Mouse (Mus musculus): ENCODE measurements around the gene Fam129a. TPM values are rescaled to one million over a fixed set of nuclear protein-coding genes. Genes with fewer than 3 reads are reported as not detected.

Fam129a gene
- polyA plus RNA-seq, 1 experiment = 19.9 TPM

DNA sequence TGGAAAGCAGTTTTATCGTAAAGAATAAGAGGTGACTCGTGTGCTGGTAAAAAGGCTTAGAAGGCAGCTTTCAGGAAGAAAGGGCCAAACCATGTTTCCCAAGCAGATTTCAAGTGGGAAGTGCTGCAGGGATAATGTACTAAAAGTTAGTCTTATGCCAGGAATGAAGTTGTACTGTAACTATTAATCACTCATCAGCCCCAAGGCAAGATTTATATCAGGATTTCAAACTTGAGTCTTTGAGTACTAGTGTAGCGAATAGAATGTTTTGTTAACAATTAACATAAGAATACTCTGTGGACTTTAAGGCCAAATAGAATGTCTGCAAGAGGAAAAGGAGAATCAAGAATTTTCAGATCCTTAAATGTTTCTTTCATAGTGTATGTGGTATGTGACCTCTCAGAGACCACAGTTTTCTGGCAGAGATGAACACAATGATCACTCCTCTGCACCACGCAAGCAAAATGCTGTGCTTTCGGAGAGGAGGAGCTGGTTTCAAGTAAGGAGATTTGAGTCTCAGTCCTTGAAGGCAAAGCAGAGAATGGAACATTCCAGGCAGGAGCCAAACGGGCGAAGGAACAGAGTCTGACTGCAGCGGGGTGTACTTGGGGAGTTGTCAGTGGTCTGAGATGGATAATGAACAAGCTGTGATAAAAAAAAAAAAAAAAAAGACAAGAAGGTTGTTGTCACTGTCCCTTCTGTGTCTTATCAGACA is 21.9 kb upstream of the Fam129a start:
- H3K9ac ChIP-seq (ENCODE audit: low read depth, poor library complexity, severe bottlenecking) = no peak overlapping the region
- H3K9me3 ChIP-seq (replicated peaks; ENCODE audit: control insufficient read depth, insufficient read depth, low read length, poor library complexity, severe bottlenecking) = no peaks in the 10 kb centered on the region
- H3K27me3 ChIP-seq (ENCODE audit: control insufficient read depth, insufficient read depth, low read length, poor library complexity, severe bottlenecking) = no peaks in the 10 kb centered on the region
- no peak overlapping the region for H3K4me3 ChIP-seq (ENCODE audit: low read depth, low read length)
- no peak for TF ChIP-seq CTCF (IDR thresholded peaks at IDR 0.05; ENCODE audit: low read depth, low read length)
- no peak for TF ChIP-seq EP300 (IDR thresholded peaks at IDR 0.05; ENCODE audit: insufficient read depth, low read depth, low read length)
- no peak for TF ChIP-seq POLR2A (IDR thresholded peaks at IDR 0.05; ENCODE audit: insufficient read depth, low read length)
- no peak overlapping the region for H3K27ac ChIP-seq (ENCODE audit: insufficient read depth, low read length)
- H3K4me1 ChIP-seq (ENCODE audit: control insufficient read depth, insufficient read depth, low read length) = peaks cover 6% of the 10 kb centered on the region
- H3K36me3 ChIP-seq (ENCODE audit: control insufficient read depth, insufficient read depth, low read length, poor library complexity, severe bottlenecking) = no peaks in the 10 kb centered on the region

DNA sequence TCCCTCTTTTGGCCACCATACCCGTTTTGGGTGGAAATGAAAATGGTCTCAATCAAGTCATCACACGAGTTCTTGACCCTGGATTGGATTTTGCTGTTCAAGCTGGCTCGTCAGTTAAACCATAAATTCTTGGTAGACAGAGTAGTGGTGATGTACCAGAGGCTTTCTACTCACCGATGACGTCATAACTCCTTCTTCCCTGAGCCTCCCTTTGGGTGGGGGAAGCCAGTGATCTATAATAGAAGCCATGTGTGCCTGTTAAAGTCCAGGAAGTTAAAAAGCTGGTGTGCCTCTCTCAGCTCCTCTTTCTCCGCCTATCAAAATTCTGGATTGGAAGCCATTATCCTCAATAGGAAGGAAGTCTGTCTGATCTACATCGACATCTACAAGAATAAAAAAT is 21.2 kb upstream of the Fam129a start:
- no peak overlapping the region for H3K9ac ChIP-seq (ENCODE audit: low read depth, poor library complexity, severe bottlenecking)
- peaks cover 6% of the 10 kb centered on the region for H3K4me1 ChIP-seq (ENCODE audit: control insufficient read depth, insufficient read depth, low read length)
- no peaks in the 10 kb centered on the region for H3K9me3 ChIP-seq (replicated peaks; ENCODE audit: control insufficient read depth, insufficient read depth, low read length, poor library complexity, severe bottlenecking)
- H3K36me3 ChIP-seq (ENCODE audit: control insufficient read depth, insufficient read depth, low read length, poor library complexity, severe bottlenecking) = no peaks in the 10 kb centered on the region
- H3K4me3 ChIP-seq (ENCODE audit: low read depth, low read length) = no peak overlapping the region
- TF ChIP-seq POLR2A (IDR thresholded peaks at IDR 0.05; ENCODE audit: insufficient read depth, low read length) = no peak
- no peak for TF ChIP-seq EP300 (IDR thresholded peaks at IDR 0.05; ENCODE audit: insufficient read depth, low read depth, low read length)
- no peak for TF ChIP-seq CTCF (IDR thresholded peaks at IDR 0.05; ENCODE audit: low read depth, low read length)
- no peak overlapping the region for H3K27ac ChIP-seq (ENCODE audit: insufficient read depth, low read length)
- no peaks in the 10 kb centered on the region; the same call in 1 of the 2 replicates for H3K27me3 ChIP-seq (ENCODE audit: control insufficient read depth, insufficient read depth, low read length, poor library complexity, severe bottlenecking)

- Histone ChIP-seq H3K36me3 (ENCODE audit: control insufficient read depth, insufficient read depth, low read length, poor library complexity, severe bottlenecking) (no peaks in the 10 kb centered on the region), H3K9ac (ENCODE audit: low read depth, poor library complexity, severe bottlenecking) (no peak overlapping the region), H3K4me3 (ENCODE audit: low read depth, low read length) (no peak overlapping the region), H3K4me1 (ENCODE audit: control insufficient read depth, insufficient read depth, low read length) (peaks cover 6% of the 10 kb centered on the region), H3K27me3 (ENCODE audit: control insufficient read depth, insufficient read depth, low read length, poor library complexity, severe bottlenecking) (no peaks in the 10 kb centered on the region; the same call in 1 of the 2 replicates), H3K27ac (ENCODE audit: insufficient read depth, low read length) (no peak overlapping the region), H3K9me3 (replicated peaks; ENCODE audit: control insufficient read depth, insufficient read depth, low read length, poor library complexity, severe bottlenecking) (no peaks in the 10 kb centered on the region)
- TF ChIP-seq EP300 (IDR thresholded peaks at IDR 0.05; ENCODE audit: insufficient read depth, low read depth, low read length) (no peak), CTCF (IDR thresholded peaks at IDR 0.05; ENCODE audit: low read depth, low read length) (no peak), POLR2A (IDR thresholded peaks at IDR 0.05; ENCODE audit: insufficient read depth, low read length) (no peak)
Measured at GRCm38 (mm10) chr1:151550587-151551479, 20.2 kb upstream of the Fam129a start.

- no peaks in the 10 kb centered on the region for H3K36me3 ChIP-seq (ENCODE audit: control insufficient read depth, insufficient read depth, low read length, poor library complexity, severe bottlenecking)
- no peaks in the 10 kb centered on the region for H3K4me1 ChIP-seq (ENCODE audit: control insufficient read depth, insufficient read depth, low read length)
- H3K27ac ChIP-seq (ENCODE audit: insufficient read depth, low read length) = no peak overlapping the region
- no peaks in the 10 kb centered on the region for H3K9me3 ChIP-seq (replicated peaks; ENCODE audit: control insufficient read depth, insufficient read depth, low read length, poor library complexity, severe bottlenecking)
- H3K27me3 ChIP-seq (ENCODE audit: control insufficient read depth, insufficient read depth, low read length, poor library complexity, severe bottlenecking) = no peaks in the 10 kb centered on the region; the same call in none of the 2 replicates
- no peak overlapping the region for H3K9ac ChIP-seq (ENCODE audit: low read depth, poor library complexity, severe bottlenecking)
- no peak for TF ChIP-seq CTCF (IDR thresholded peaks at IDR 0.05; ENCODE audit: low read depth, low read length)
- TF ChIP-seq POLR2A (IDR thresholded peaks at IDR 0.05; ENCODE audit: insufficient read depth, low read length) = no peak
- no peak for TF ChIP-seq EP300 (IDR thresholded peaks at IDR 0.05; ENCODE audit: insufficient read depth, low read depth, low read length)
- no peak overlapping the region for H3K4me3 ChIP-seq (ENCODE audit: low read depth, low read length)
Measured at GRCm38 (mm10) chr1:151560536-151560935, 10.4 kb upstream of the Fam129a start.

GRCm38 (mm10) chr1:151563401-151563800 is 7.6 kb upstream of the Fam129a start:
- Histone ChIP-seq H3K27ac (ENCODE audit: insufficient read depth, low read length) (no peak overlapping the region), H3K9ac (ENCODE audit: low read depth, poor library complexity, severe bottlenecking) (no peak overlapping the region), H3K4me3 (ENCODE audit: low read depth, low read length) (no peak overlapping the region), H3K36me3 (ENCODE audit: control insufficient read depth, insufficient read depth, low read length, poor library complexity, severe bottlenecking) (no peaks in the 10 kb centered on the region), H3K9me3 (replicated peaks; ENCODE audit: control insufficient read depth, insufficient read depth, low read length, poor library complexity, severe bottlenecking) (no peaks in the 10 kb centered on the region), H3K4me1 (ENCODE audit: control insufficient read depth, insufficient read depth, low read length) (no peaks in the 10 kb centered on the region), H3K27me3 (ENCODE audit: control insufficient read depth, insufficient read depth, low read length, poor library complexity, severe bottlenecking) (no peaks in the 10 kb centered on the region)
- TF ChIP-seq POLR2A (IDR thresholded peaks at IDR 0.05; ENCODE audit: insufficient read depth, low read length) = no peak
- TF ChIP-seq EP300 (IDR thresholded peaks at IDR 0.05; ENCODE audit: insufficient read depth, low read depth, low read length) = no peak
- TF ChIP-seq CTCF (IDR thresholded peaks at IDR 0.05; ENCODE audit: low read depth, low read length) = no peak

Measured in ES-Bruce4 (cell line).